Mouse (Mus musculus): ENCODE data around the gene Map3k14.

- TF ChIP-seq CTCF (IDR thresholded peaks at IDR 0.05): no peak
- TF ChIP-seq EP300 (IDR thresholded peaks at IDR 0.05; ENCODE audit: insufficient read depth, low read depth, low read length): no peak
- no peak for TF ChIP-seq POLR2A (IDR thresholded peaks at IDR 0.05; ENCODE audit: insufficient read depth, low read depth, low read length)
Measured at GRCm38 (mm10) chr11:103208458-103208857, 58.8 kb downstream of the Map3k14 start, which contains the start of gene 1700023F06Rik.
